Mouse (Mus musculus) midbrain, embryonic 13.5 days (tissue): ENCODE measurements around the gene Adamtsl1. TPM values are rescaled to one million over a fixed set of nuclear protein-coding genes. Genes with fewer than 3 reads are reported as not detected.

ENCODE experiments used
- ATAC-seq: fragments of 200-750 bp; cut with Nextera tagmentation; 2 replicates; pipeline ENCODE4 v1.8.0; 2017; ENCODE audit warnings: mild to moderate bottlenecking, moderate TSS enrichment, moderate library complexity
- H3K27ac ChIP-seq: fragments of 300-500 bp; sonication (generic); 2 replicates; pipeline ENCODE4 v1.5.1; 2015; ENCODE audit warnings: inconsistent platforms, mild to moderate bottlenecking, moderate library complexity
- H3K27me3 ChIP-seq: fragments of 300-500 bp; sonication (generic); 2 replicates; pipeline ENCODE4 v1.6.1; 2015; ENCODE audit warnings: mild to moderate bottlenecking, inconsistent platforms
- H3K36me3 ChIP-seq: fragments of 300-500 bp; sonication (generic); 2 replicates; pipeline ENCODE4 v1.6.1; 2015; ENCODE audit warnings: mild to moderate bottlenecking, inconsistent platforms
- H3K4me1 ChIP-seq: fragments of 300-500 bp; sonication (generic); replicated peaks from 2 replicates; pipeline ENCODE4 v1.6.1; 2015; ENCODE audit warnings: inconsistent platforms
- H3K4me2 ChIP-seq: fragments of 300-500 bp; sonication (generic); replicated peaks from 2 replicates; pipeline ENCODE4 v1.6.1; 2015; ENCODE audit warnings: moderate library complexity, mild to moderate bottlenecking, inconsistent platforms
- H3K4me3 ChIP-seq: fragments of 300-500 bp; sonication (generic); replicated peaks from 2 replicates; pipeline ENCODE4 v1.5.1; 2015; ENCODE audit warnings: mild to moderate bottlenecking, inconsistent platforms
- H3K9ac ChIP-seq: fragments of 300-500 bp; sonication (generic); replicated peaks from 2 replicates; pipeline ENCODE4 v1.6.1; 2015; ENCODE audit warnings: mild to moderate bottlenecking, inconsistent platforms
- H3K9me3 ChIP-seq: fragments of 300-500 bp; sonication (generic); 2 replicates; pipeline ENCODE4 v1.6.1; 2016; ENCODE audit warnings: mild to moderate bottlenecking, inconsistent platforms
- WGBS: fragments of 180-500 bp; shearing (Covaris S2); methylation state at CpG from one replicate; pipeline ENCODE4 v1.1.7; 2015; 5-methylcytosine and 5-hydroxymethylcytosine counted together
- polyA plus RNA-seq: library from polyadenylated mRNA; unstranded; fragments of >200 nt; fragmentation: Nextera tagmentation; extraction: Ambion mirVana; gene quantifications from 2 replicates; pipeline ENCODE4 v1.2.1, GENCODE M21; 2015

The Adamtsl1 gene
- polyA plus RNA-seq, 1 experiment from 2014 or later: 5.2 TPM

DNA sequence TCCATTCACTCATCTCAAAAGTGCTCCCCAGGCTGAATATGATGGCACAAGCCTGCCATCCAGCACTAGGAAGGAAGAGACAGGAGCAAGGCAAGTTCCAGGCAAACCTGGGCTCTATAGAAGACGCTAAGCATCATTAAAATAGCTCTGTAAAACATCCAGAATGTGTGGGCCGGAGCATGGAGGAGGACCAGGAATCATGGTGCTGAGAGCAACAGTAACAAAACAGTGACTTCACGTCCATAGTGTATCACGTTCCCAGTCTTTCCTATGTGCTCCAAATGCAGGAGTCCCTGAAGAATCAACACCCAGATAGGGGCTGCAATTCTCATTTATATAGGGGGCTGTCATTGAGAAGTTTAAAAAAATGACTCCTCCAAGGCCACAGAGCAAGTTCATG, 839.6 kb downstream of the Adamtsl1 start:
- no peak overlapping the region for H3K9ac ChIP-seq
- H3K27ac ChIP-seq: no peak overlapping the region
- no peak overlapping the region for H3K4me2 ChIP-seq
- no peaks in the 10 kb centered on the region for H3K9me3 ChIP-seq
- H3K36me3 ChIP-seq: no peaks in the 10 kb centered on the region
- H3K4me1 ChIP-seq: no peaks in the 10 kb centered on the region
- 94% methylated on average over 4 of the region's 4 CpGs for WGBS
- no peak for ATAC-seq
- H3K27me3 ChIP-seq: no peaks in the 10 kb centered on the region
- no peak overlapping the region for H3K4me3 ChIP-seq

DNA sequence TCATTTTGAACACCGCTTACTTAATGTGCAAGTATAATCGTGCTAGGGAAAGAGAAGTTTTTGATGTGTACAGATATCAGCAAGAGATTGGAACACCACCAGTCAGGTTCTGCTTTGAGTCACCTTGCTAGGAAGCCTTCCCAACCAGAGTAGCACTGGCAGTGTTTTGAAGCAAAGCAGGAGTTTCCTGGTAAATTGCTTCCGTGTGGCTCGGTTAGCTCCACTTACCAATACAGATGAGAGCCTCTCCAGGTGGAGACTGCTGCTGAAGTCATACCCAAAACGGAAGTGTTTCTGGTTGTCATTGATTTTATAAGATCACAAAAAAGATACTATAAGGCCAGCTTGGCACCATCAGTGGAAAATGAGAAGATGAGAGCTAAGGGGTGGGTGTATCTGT, 845.4 kb downstream of the Adamtsl1 start:
- H3K27me3 ChIP-seq: no peaks in the 10 kb centered on the region

DNA sequence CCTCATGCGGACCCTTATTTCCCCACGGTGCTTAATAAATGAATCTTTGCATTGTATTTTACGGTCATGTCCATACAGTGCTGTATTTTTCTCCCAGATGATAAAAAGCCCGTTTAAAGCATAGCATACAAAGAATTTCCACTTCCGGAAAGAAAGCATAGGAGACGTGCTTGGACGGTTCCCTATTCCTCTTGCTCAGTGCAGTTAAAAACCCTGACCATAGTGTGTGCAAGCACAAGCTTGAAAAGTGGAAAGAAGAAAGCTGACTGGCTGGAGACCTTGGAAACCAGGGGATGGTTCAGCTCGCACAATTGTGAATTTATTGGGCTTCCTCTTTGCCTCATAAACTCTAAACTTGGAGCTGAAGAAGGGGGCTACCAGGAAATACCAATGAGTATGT, 855.1 kb downstream of the Adamtsl1 start:
- Histone ChIP-seq H3K4me2 (no peak overlapping the region), H3K4me1 (no peaks in the 10 kb centered on the region), H3K27ac (no peak overlapping the region), H3K27me3 (no peaks in the 10 kb centered on the region), H3K9me3 (no peaks in the 10 kb centered on the region), H3K4me3 (no peak overlapping the region), H3K36me3 (no peaks in the 10 kb centered on the region), H3K9ac (no peak overlapping the region)
- 75% methylated on average over 8 of the region's 8 CpGs for WGBS
- no peak for ATAC-seq

More for the DNA sequence above, 845.4 kb downstream of the Adamtsl1 start:
- Histone ChIP-seq H3K4me3 (no peak overlapping the region), H3K4me1 (no peaks in the 10 kb centered on the region), H3K36me3 (no peaks in the 10 kb centered on the region), H3K9me3 (no peaks in the 10 kb centered on the region), H3K9ac (no peak overlapping the region), H3K4me2 (no peak overlapping the region), H3K27ac (no peak overlapping the region)
- ATAC-seq: no peak
- 93% methylated on average over 5 of the region's 5 CpGs for WGBS

DNA sequence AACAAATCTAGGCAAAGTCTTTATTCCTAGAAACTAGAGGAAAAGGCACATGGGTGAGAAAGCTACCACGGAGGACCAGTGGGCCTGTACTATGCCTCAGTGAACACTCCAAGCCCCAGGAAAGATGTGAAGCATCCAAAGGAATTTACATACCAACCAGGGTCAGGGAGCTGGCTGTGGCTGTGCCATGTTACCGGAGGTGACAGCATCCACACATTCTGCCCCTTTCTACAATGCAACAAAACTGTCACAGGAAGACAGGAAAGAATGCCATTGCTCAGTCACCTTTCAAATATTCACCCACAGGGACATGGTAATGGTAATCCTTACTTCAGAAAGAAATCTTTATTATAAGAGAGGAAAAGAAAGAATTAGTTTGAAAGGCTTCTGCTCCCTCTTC, 859.2 kb downstream of the Adamtsl1 start:
- ATAC-seq: no peak
- Histone ChIP-seq H3K27ac (no peak overlapping the region), H3K4me2 (no peak overlapping the region), H3K4me1 (no peaks in the 10 kb centered on the region), H3K9me3 (no peaks in the 10 kb centered on the region), H3K27me3 (no peaks in the 10 kb centered on the region), H3K9ac (no peak overlapping the region), H3K4me3 (no peak overlapping the region), H3K36me3 (no peaks in the 10 kb centered on the region)
- 63% methylated on average over 2 of the region's 2 CpGs for WGBS

DNA sequence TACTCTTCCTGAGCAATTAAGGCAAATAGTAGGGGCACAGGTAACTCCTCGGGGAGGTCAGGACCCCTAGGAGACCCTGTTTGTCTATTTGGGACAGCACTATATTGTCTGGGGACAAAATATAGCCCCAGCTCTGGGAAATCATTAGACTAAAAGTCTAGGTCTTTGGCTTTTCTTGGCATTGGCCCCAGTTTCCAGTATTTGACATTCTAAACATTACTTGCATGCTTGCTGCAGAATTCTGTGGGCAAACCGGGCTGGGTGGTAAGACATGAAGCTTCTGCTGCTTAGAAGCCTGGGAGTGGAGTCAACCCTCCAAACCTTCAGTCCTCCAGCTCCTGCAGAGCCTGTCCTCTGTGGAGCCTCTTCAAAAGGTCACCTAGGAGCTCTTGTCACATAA, 869.2 kb downstream of the Adamtsl1 start:
- no peak overlapping the region for H3K27ac ChIP-seq
- H3K27me3 ChIP-seq: no peaks in the 10 kb centered on the region
- H3K4me3 ChIP-seq: no peak overlapping the region
- H3K9ac ChIP-seq: no peak overlapping the region
- 87% methylated on average over 2 of the region's 2 CpGs for WGBS
- H3K4me2 ChIP-seq: no peak overlapping the region
- no peak for ATAC-seq
- H3K36me3 ChIP-seq: no peaks in the 10 kb centered on the region
- no peaks in the 10 kb centered on the region for H3K9me3 ChIP-seq
- H3K4me1 ChIP-seq: no peaks in the 10 kb centered on the region

DNA sequence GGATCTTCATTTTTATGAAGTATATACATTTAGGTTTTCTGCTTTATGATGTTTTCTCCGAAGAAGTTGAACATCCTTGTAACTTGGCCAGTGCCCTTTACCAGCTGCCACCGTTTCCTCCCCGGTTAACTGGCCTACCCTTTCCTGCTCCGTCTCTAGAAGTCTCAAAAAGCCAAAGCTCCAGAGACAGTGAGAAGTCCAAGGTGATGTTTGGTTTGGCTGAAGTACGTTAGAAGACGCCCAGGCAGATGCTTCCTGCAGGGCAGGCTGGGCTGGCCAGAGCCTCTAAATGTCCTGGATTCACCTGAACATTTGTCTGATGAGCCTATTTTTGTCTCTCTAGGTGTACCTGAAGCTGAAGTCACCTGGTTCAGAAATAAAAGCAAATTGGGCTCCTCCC, 871.1 kb downstream of the Adamtsl1 start:
- no peaks in the 10 kb centered on the region for H3K36me3 ChIP-seq
- no peak overlapping the region for H3K9ac ChIP-seq
- 94% methylated on average over 6 of the region's 6 CpGs for WGBS
- H3K27ac ChIP-seq: no peak overlapping the region
- no peaks in the 10 kb centered on the region for H3K27me3 ChIP-seq
- H3K9me3 ChIP-seq: no peaks in the 10 kb centered on the region
- H3K4me2 ChIP-seq: no peak overlapping the region
- H3K4me3 ChIP-seq: no peak overlapping the region
- no peaks in the 10 kb centered on the region for H3K4me1 ChIP-seq
- ATAC-seq: no peak

DNA sequence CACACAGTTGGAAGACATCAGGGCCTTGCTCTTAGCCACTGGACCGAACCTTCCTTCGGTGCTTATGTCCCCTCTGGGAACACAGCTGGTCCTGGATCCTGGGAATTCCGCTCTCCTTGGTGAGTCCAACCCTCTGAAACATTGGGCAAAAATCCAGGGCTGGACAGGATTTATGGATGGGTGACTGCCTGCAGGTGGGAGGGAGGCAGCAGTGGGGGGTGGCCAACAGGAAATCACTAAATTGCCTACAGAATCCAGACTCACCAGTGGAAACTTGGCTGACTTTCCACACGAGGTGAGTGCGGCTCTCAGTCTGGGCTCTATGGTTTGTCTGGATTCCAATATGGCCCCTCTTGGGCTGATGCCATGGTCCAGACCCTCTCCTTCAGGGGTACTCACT, 874.5 kb downstream of the Adamtsl1 start:
- Histone ChIP-seq H3K9ac (no peak overlapping the region), H3K27ac (no peak overlapping the region), H3K4me1 (no peaks in the 10 kb centered on the region), H3K9me3 (no peaks in the 10 kb centered on the region), H3K36me3 (no peaks in the 10 kb centered on the region), H3K27me3 (no peaks in the 10 kb centered on the region), H3K4me2 (no peak overlapping the region), H3K4me3 (no peak overlapping the region)
- 92% methylated on average over 5 of the region's 5 CpGs for WGBS
- no peak for ATAC-seq

DNA sequence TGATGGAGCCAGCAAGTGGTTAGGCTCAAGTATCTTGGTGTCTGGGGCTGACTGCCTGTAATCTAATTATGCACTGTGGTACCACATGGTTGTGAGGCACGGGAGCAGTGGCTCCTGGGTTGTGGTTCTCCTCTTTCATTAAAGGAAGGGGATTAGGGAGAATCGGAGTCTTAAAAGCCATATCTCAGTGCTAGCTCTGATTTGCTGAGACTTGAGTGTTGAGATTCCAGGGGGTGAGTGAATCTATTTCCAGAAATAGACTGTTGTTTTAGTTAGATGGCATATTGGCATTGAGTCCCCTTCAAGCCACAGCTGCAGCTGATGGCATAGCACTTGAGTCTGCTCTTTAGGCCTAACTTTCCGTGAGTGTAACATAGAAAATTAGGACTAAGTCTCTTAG, 877.2 kb downstream of the Adamtsl1 start:
- Histone ChIP-seq H3K27ac (no peak overlapping the region), H3K36me3 (no peaks in the 10 kb centered on the region), H3K9me3 (no peaks in the 10 kb centered on the region), H3K9ac (no peak overlapping the region), H3K4me2 (no peak overlapping the region), H3K4me3 (no peak overlapping the region), H3K4me1 (no peaks in the 10 kb centered on the region), H3K27me3 (no peaks in the 10 kb centered on the region)
- no peak for ATAC-seq
- WGBS: 60% methylated on average over 3 of the region's 3 CpGs

DNA sequence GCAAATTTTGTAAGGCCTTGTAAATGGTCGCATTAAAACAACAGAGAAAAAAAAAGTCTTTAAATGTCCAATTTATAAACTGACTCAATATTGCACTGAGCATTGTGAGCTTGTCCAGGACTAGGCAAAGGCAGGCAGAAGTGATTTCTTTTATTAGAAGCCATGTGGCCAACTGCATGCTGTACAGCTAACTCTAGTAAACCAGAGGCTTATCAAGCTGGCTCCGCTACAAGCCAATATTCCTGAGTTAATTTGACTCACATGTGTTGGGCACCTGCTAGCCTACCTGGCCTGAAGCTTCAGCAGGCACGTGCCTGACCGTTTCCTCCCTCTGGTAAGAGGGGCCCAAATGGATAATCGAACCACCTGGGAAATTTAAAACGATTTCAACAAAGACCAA, 881.7 kb downstream of the Adamtsl1 start:
- Histone ChIP-seq H3K4me3 (no peak overlapping the region), H3K9ac (no peak overlapping the region), H3K4me2 (no peak overlapping the region), H3K27ac (no peak overlapping the region), H3K27me3 (no peaks in the 10 kb centered on the region), H3K36me3 (no peaks in the 10 kb centered on the region), H3K9me3 (no peaks in the 10 kb centered on the region), H3K4me1 (no peaks in the 10 kb centered on the region)
- 82% methylated on average over 6 of the region's 6 CpGs for whole genome bisulfite sequencing
- no peak for ATAC-seq

DNA sequence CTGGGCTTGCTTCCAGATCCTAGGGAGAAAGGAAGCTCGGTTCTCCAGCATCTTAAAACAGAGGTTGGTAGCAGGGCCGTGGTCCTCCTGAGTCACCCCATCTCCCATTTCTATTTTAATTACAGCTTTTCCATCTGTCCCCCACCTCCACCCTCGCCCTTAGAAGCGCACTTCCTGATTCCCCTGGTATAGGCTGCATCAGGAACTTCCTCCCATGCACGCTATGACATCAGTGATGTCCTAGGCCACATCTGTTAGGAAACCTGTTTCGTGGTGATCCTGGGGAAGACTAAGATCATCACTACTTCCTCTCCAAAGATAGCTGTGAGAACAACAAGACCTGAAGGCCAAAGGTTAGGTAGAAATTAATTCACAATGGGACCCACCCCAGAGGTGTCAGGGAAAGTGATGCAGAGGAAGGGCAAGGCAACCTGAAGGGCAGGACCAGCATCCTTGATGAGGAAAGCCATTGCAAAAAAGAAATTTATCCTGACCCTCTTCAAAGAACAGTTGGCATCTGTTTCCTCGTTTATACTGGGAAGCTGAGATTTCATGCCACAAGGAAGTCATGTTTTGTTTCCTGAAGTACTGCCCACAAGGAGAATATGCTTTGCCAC, 882.8 kb downstream of the Adamtsl1 start:
- no peaks in the 10 kb centered on the region for H3K27me3 ChIP-seq
- 84% methylated on average over 7 of the region's 7 CpGs for WGBS
- ATAC-seq: no peak
- no peak overlapping the region for H3K4me3 ChIP-seq
- H3K9me3 ChIP-seq: no peaks in the 10 kb centered on the region
- no peak overlapping the region for H3K4me2 ChIP-seq
- no peak overlapping the region for H3K27ac ChIP-seq
- no peak overlapping the region for H3K9ac ChIP-seq
- no peaks in the 10 kb centered on the region for H3K36me3 ChIP-seq
- H3K4me1 ChIP-seq: no peaks in the 10 kb centered on the region

DNA sequence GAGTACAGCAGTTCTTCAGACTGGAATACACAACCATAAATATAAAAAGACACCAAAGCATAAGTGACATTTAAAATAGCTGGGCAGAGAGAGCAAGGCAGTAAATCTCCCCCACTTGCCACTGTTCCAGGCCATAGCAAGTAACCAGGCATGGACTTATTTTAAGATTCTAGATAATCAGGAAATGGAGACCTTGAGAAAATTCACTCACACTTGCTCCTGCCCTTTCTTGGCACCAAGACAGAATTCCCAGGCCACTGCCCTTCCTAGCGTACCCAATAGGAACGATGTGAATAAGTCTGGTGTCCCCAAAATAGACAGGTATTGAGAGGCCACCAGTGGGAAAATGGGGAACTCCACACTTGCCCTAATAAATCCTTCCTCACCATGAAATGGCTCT, 883.5 kb downstream of the Adamtsl1 start:
- no peak overlapping the region for H3K4me2 ChIP-seq
- no peaks in the 10 kb centered on the region for H3K36me3 ChIP-seq
- H3K27me3 ChIP-seq: no peaks in the 10 kb centered on the region
- H3K4me3 ChIP-seq: no peak overlapping the region
- no peaks in the 10 kb centered on the region for H3K4me1 ChIP-seq
- no peak overlapping the region for H3K27ac ChIP-seq
- no peak for ATAC-seq
- no peak overlapping the region for H3K9ac ChIP-seq
- H3K9me3 ChIP-seq: no peaks in the 10 kb centered on the region
- WGBS: 89% methylated on average over 2 of the region's 2 CpGs

DNA sequence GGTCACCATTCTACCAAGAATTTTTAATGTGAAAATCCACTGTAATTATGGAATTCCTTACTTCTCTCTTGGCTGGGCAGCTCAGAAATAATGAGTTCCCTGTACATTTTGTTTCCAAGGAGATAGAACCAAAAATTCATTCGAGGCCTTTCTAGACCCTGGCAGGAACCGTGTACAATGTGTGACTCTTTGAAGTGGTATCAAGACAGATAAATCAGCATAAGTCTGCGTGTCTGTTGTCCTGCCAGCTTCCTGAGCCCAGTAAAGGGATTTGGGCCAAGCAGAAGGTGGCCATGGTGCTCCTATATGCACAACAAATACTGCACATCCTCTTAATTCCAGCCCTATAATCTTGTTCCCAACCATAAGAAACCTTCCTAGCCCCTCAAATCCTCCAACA, 887.1 kb downstream of the Adamtsl1 start:
- ATAC-seq: no peak
- no peaks in the 10 kb centered on the region for H3K36me3 ChIP-seq
- H3K4me3 ChIP-seq: no peak overlapping the region
- H3K4me1 ChIP-seq: no peaks in the 10 kb centered on the region
- no peak overlapping the region for H3K27ac ChIP-seq
- H3K9me3 ChIP-seq: no peaks in the 10 kb centered on the region
- 54% methylated on average over 3 of the region's 3 CpGs for WGBS
- no peak overlapping the region for H3K4me2 ChIP-seq
- no peaks in the 10 kb centered on the region for H3K27me3 ChIP-seq
- H3K9ac ChIP-seq: no peak overlapping the region

DNA sequence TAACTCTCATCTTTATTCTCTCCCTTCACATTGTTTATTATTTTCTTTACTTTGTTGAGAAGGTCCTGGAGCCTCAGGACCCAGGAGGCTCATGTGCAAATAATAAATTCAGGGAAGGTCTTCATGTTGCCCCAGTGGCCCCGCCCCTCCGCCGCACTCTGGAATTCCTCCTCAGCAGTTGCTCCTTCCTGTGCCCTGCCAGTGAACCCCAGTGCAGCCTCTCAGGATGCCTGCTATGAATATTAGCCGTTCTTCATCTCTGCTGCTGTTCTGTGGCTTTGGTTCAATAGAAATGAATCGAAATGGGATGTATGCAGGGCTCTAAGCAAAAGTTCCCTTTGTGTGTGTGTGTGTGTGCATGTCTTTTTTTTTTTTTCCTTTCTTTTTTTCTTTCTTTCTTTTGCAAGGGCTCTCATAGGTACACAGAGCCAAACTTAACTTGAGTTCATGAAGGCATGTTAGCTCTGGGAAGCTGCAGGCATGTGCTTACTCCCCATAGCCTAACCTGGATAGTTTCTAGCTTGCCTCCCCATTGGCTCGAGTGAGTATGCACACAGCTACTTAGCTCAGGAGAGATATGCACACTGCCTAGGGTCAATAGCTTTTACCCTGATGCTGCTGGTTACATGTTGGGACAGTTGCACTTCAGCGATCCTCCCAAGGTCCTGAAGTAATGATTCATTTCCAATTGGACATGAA, 892.7 kb downstream of the Adamtsl1 start:
- WGBS: 78% methylated on average over 7 of the region's 7 CpGs
- H3K27me3 ChIP-seq: no peaks in the 10 kb centered on the region
- no peaks in the 10 kb centered on the region for H3K9me3 ChIP-seq
- H3K9ac ChIP-seq: no peak overlapping the region
- H3K27ac ChIP-seq: no peak overlapping the region
- H3K4me2 ChIP-seq: no peak overlapping the region
- no peaks in the 10 kb centered on the region for H3K36me3 ChIP-seq
- ATAC-seq: no peak
- H3K4me1 ChIP-seq: no peaks in the 10 kb centered on the region
- no peak overlapping the region for H3K4me3 ChIP-seq
